Mouse (Mus musculus) liver, embryonic 12.5 days (tissue): ENCODE results near the gene Epb41l4b. TPM values are rescaled to one million over a fixed set of nuclear protein-coding genes. Genes with fewer than 3 reads are reported as not detected.

Experiments used
- ATAC-seq: fragments of 200-750 bp; cut with Nextera tagmentation; 2 replicates; pipeline ENCODE4 v1.8.0; 2017; ENCODE audit warnings: moderate number of reproducible peaks, mild to moderate bottlenecking, moderate library complexity
- H3K27ac ChIP-seq: fragments of 300-500 bp; sonication (generic); 2 replicates; pipeline ENCODE4 v1.5.1; 2016; ENCODE audit warnings: mild to moderate bottlenecking
- H3K27me3 ChIP-seq: fragments of 300-500 bp; sonication (generic); replicated peaks from 2 replicates; pipeline ENCODE4 v1.6.1; 2016; ENCODE audit warnings: mild to moderate bottlenecking, moderate library complexity
- H3K36me3 ChIP-seq: fragments of 300-500 bp; sonication (generic); 2 replicates; pipeline ENCODE4 v1.6.1; 2016; ENCODE audit warnings: mild to moderate bottlenecking, moderate library complexity
- H3K4me1 ChIP-seq: fragments of 300-500 bp; sonication (generic); 2 replicates; pipeline ENCODE4 v1.6.1; 2016
- H3K4me2 ChIP-seq: fragments of 300-500 bp; sonication (generic); 2 replicates; pipeline ENCODE4 v1.6.1; 2016; ENCODE audit warnings: mild to moderate bottlenecking, moderate library complexity
- H3K4me3 ChIP-seq: fragments of 300-500 bp; sonication (generic); 2 replicates; pipeline ENCODE4 v1.5.1; 2016; ENCODE audit warnings: mild to moderate bottlenecking, moderate library complexity
- H3K9ac ChIP-seq: fragments of 300-500 bp; sonication (generic); 2 replicates; pipeline ENCODE4 v1.6.1; 2016; ENCODE audit warnings: mild to moderate bottlenecking, moderate library complexity
- H3K9me3 ChIP-seq: fragments of 300-500 bp; sonication (generic); replicated peaks from 2 replicates; pipeline ENCODE4 v1.6.1; 2016; ENCODE audit warnings: mild to moderate bottlenecking, moderate library complexity
- WGBS: fragments of 180-500 bp; shearing (Covaris S2); methylation state at CpG from one replicate; pipeline ENCODE4 v1.1.7; 2016; ENCODE audit not compliant: insufficient replicate concordance; 5-methylcytosine and 5-hydroxymethylcytosine counted together
- polyA plus RNA-seq: library from polyadenylated mRNA; unstranded; fragments of >200 nt; fragmentation: Nextera tagmentation; extraction: Ambion mirVana; gene quantifications from 2 replicates; pipeline ENCODE4 v1.2.1, GENCODE M21; 2016

Gene Epb41l4b
- polyA plus RNA-seq, 1 experiment from 2014 or later, result 1.4 TPM

GRCm38 (mm10) chr4:57046160-57046571 lies 97.1 kb downstream of the Epb41l4b start:
- H3K4me3 ChIP-seq, result no peak overlapping the region
- ATAC-seq, result no peak
- H3K27me3 ChIP-seq, result no peaks in the 10 kb centered on the region
- 81% methylated on average over 9 of the region's 9 CpGs for WGBS
- H3K9ac ChIP-seq, result no peak overlapping the region
- H3K36me3 ChIP-seq, result no peaks in the 10 kb centered on the region
- H3K9me3 ChIP-seq, result no peaks in the 10 kb centered on the region
- no peak overlapping the region for H3K27ac ChIP-seq
- no peak overlapping the region for H3K4me2 ChIP-seq
- H3K4me1 ChIP-seq, result no peaks in the 10 kb centered on the region

- Histone ChIP-seq H3K36me3 (no peaks in the 10 kb centered on the region), H3K4me3 (no peak overlapping the region), H3K9me3 (no peaks in the 10 kb centered on the region), H3K4me2 (no peak overlapping the region), H3K27me3 (no peaks in the 10 kb centered on the region), H3K4me1 (peaks cover 8% of the 10 kb centered on the region; the same call in 1 of the 2 replicates), H3K27ac (no peak overlapping the region), H3K9ac (no peak overlapping the region)
- 71% methylated on average over 8 of the region's 8 CpGs for WGBS
- no peak for ATAC-seq
Measured at GRCm38 (mm10) chr4:57043621-57044020, 99.6 kb downstream of the Epb41l4b start.

GRCm38 (mm10) chr4:57041661-57042060 lies 101.6 kb downstream of the Epb41l4b start:
- Histone ChIP-seq H3K9me3 (no peaks in the 10 kb centered on the region), H3K27ac (no peak overlapping the region), H3K4me1 (peaks cover 8% of the 10 kb centered on the region; the same call in 1 of the 2 replicates), H3K4me3 (no peak overlapping the region), H3K36me3 (no peaks in the 10 kb centered on the region), H3K9ac (no peak overlapping the region), H3K27me3 (no peaks in the 10 kb centered on the region), H3K4me2 (no peak overlapping the region)
- 69% methylated on average over 6 of the region's 6 CpGs for WGBS
- no peak for ATAC-seq

- Histone ChIP-seq H3K27ac (no peak overlapping the region), H3K9ac (no peak overlapping the region), H3K4me1 (peaks cover 8% of the 10 kb centered on the region; the same call in 1 of the 2 replicates), H3K36me3 (no peaks in the 10 kb centered on the region), H3K4me3 (no peak overlapping the region), H3K9me3 (no peaks in the 10 kb centered on the region), H3K4me2 (no peak overlapping the region), H3K27me3 (no peaks in the 10 kb centered on the region)
- 76% methylated on average over 4 of the region's 4 CpGs for WGBS
- ATAC-seq, result no peak
Measured at GRCm38 (mm10) chr4:57041211-57041610, 102.0 kb downstream of the Epb41l4b start.

GRCm38 (mm10) chr4:57040481-57040880 lies 102.8 kb downstream of the Epb41l4b start:
- peaks cover 8% of the 10 kb centered on the region; the same call in 1 of the 2 replicates for H3K4me1 ChIP-seq
- H3K9ac ChIP-seq, result no peak overlapping the region
- H3K27me3 ChIP-seq, result no peaks in the 10 kb centered on the region
- no peaks in the 10 kb centered on the region for H3K9me3 ChIP-seq
- 27% methylated on average over 8 of the region's 8 CpGs for WGBS
- H3K27ac ChIP-seq, result no peak overlapping the region
- 0 out of 2 replicates have a peak, but pooled peaks have one; percentile 18 for ATAC-seq
- no peak overlapping the region for H3K4me2 ChIP-seq
- H3K36me3 ChIP-seq, result no peaks in the 10 kb centered on the region
- no peak overlapping the region for H3K4me3 ChIP-seq

- Histone ChIP-seq H3K36me3 (no peaks in the 10 kb centered on the region), H3K4me2 (peak overlapping the region; percentile 42), H3K4me1 (peaks cover 8% of the 10 kb centered on the region; the same call in 1 of the 2 replicates), H3K4me3 (no peak overlapping the region), H3K27ac (no peak overlapping the region), H3K9me3 (no peaks in the 10 kb centered on the region), H3K27me3 (no peaks in the 10 kb centered on the region), H3K9ac (no peak overlapping the region)
- 19% methylated on average over 20 of the region's 23 CpGs for WGBS
- ATAC-seq, result no peak
Measured at GRCm38 (mm10) chr4:57039127-57040031, 103.9 kb downstream of the Epb41l4b start.

GRCm38 (mm10) chr4:57037554-57037953 lies 105.7 kb downstream of the Epb41l4b start:
- H3K4me3 ChIP-seq, result no peak overlapping the region
- ATAC-seq, result no peak
- peaks cover 8% of the 10 kb centered on the region; the same call in 1 of the 2 replicates for H3K4me1 ChIP-seq
- no peak overlapping the region for H3K4me2 ChIP-seq
- WGBS, result 66% methylated on average over 7 of the region's 7 CpGs
- no peak overlapping the region for H3K9ac ChIP-seq
- no peaks in the 10 kb centered on the region for H3K9me3 ChIP-seq
- H3K27ac ChIP-seq, result no peak overlapping the region
- no peaks in the 10 kb centered on the region for H3K36me3 ChIP-seq
- H3K27me3 ChIP-seq, result no peaks in the 10 kb centered on the region

- Histone ChIP-seq H3K4me2 (no peak overlapping the region), H3K36me3 (no peaks in the 10 kb centered on the region), H3K4me1 (peaks cover 1% of the 10 kb centered on the region; the same call in 1 of the 2 replicates), H3K9ac (no peak overlapping the region), H3K9me3 (no peaks in the 10 kb centered on the region), H3K27ac (no peak overlapping the region), H3K27me3 (no peaks in the 10 kb centered on the region), H3K4me3 (no peak overlapping the region)
- whole genome bisulfite sequencing, result 49% methylated on average over 5 of the region's 5 CpGs
- no peak for ATAC-seq
Measured at GRCm38 (mm10) chr4:57034169-57034568, 109.1 kb downstream of the Epb41l4b start.

GRCm38 (mm10) chr4:57031440-57031839 lies 111.8 kb downstream of the Epb41l4b start:
- Histone ChIP-seq H3K9me3 (no peaks in the 10 kb centered on the region), H3K4me1 (no peaks in the 10 kb centered on the region), H3K36me3 (no peaks in the 10 kb centered on the region), H3K9ac (no peak overlapping the region), H3K27ac (no peak overlapping the region), H3K4me2 (no peak overlapping the region), H3K4me3 (no peak overlapping the region), H3K27me3 (0 out of 2 replicates have a peak, but pooled peaks cover 3% of the 10 kb centered on the region)
- 52% methylated on average over 4 of the region's 4 CpGs for WGBS
- no peak for ATAC-seq

- H3K4me1 ChIP-seq, result no peaks in the 10 kb centered on the region
- ATAC-seq, result no peak
- H3K27me3 ChIP-seq, result 0 out of 2 replicates have a peak, but pooled peaks cover 3% of the 10 kb centered on the region
- no peak overlapping the region for H3K27ac ChIP-seq
- no peak overlapping the region for H3K4me3 ChIP-seq
- WGBS, result 23% methylated on average over 10 of the region's 10 CpGs
- H3K9ac ChIP-seq, result no peak overlapping the region
- H3K9me3 ChIP-seq, result no peaks in the 10 kb centered on the region
- no peak overlapping the region for H3K4me2 ChIP-seq
- no peaks in the 10 kb centered on the region for H3K36me3 ChIP-seq
Measured at GRCm38 (mm10) chr4:57027954-57028353, 115.3 kb downstream of the Epb41l4b start.

- Histone ChIP-seq H3K9me3 (no peaks in the 10 kb centered on the region), H3K4me2 (no peak overlapping the region), H3K27me3 (0 out of 2 replicates have a peak, but pooled peaks cover 3% of the 10 kb centered on the region), H3K4me3 (no peak overlapping the region), H3K27ac (no peak overlapping the region), H3K36me3 (no peaks in the 10 kb centered on the region), H3K9ac (no peak overlapping the region), H3K4me1 (no peaks in the 10 kb centered on the region)
- no peak for ATAC-seq
- 69% methylated on average over 3 of the region's 3 CpGs for WGBS
Measured at GRCm38 (mm10) chr4:57023527-57023926, 119.7 kb downstream of the Epb41l4b start.

- H3K4me3 ChIP-seq, result no peak overlapping the region
- H3K9me3 ChIP-seq, result no peaks in the 10 kb centered on the region
- ATAC-seq, result no peak
- no peak overlapping the region for H3K4me2 ChIP-seq
- H3K9ac ChIP-seq, result no peak overlapping the region
- WGBS, result 68% methylated on average over 3 of the region's 3 CpGs
- H3K27ac ChIP-seq, result no peak overlapping the region
- peaks cover 6% of the 10 kb centered on the region; the same call in 1 of the 2 replicates for H3K27me3 ChIP-seq
- no peaks in the 10 kb centered on the region for H3K36me3 ChIP-seq
- H3K4me1 ChIP-seq, result no peaks in the 10 kb centered on the region
Measured at GRCm38 (mm10) chr4:57021288-57021687, 121.9 kb downstream of the Epb41l4b start.
